ENCODE assay signal across 11 mouse cellular contexts in the genomic region with DNA sequence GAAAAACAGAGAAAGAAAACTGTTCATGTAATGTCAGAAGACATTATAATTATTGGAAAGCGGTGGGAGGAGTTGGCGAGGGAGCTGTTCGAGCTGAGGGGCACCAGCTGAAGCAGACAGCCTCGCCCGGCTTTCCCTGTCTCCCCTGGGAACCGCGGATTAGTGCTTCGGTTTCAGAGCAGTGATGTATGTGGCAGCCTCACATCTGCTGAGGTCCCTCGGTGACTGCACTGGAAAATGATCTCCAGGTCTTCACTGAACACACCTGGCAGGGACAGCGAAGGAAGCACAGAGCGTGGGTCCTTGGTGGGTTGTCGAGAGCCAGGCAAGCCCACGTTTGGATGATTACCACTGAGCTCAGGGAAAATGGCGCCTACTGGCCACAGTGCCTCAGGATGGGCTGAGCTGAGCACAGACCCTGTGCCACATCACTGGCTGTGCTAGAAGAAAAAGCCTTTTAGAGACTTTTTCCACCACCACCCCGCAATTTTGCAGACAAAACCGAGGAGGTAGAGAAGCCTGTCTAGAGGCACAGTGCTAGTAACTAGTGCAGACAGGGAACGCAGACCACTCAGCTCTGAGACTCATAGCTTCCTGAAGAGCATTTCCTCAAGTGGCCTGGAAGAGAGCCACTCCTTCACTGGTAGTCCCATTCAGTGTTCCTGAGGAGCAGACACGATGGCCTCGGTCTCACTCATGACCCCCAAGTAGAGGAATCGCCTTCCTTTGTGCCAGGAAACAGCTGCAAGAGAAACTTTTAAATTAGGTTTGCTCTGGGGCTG. TPM values are rescaled to one million over a fixed set of nuclear protein-coding genes. Genes with fewer than 3 reads are reported as not detected.
DNase-seq lines count a peak whose midpoint lies in the region; ATAC-seq and TF ChIP-seq lines count a peak whose summit lies in the region.
"Had no signal": no experiment of that assay in that cellular context is flagged by ENCODE, and none has a peak within 500 bp of the region (broad histone marks: within the 10 kb centered on the region; RNA-seq: fewer than 3 reads in every experiment).

No protein-coding gene starts in this region.

- no peak overlapping the region for H3K4me2 ChIP-seq in embryonic facial prominence, embryonic 12.5 days (replicated peaks)
- H3K4me2 ChIP-seq in midbrain, embryonic 11.5 days = no peak overlapping the region
- H3K4me2 ChIP-seq in lung, embryonic 14.5 days = peak overlapping the region; percentile 7; the same call in 1 of the 2 replicates
- H3K4me2 ChIP-seq in neural tube, embryonic 14.5 days (ENCODE audit: low read depth, low read length) = no peak overlapping the region
- no peak overlapping the region for H3K4me2 ChIP-seq in forebrain, embryonic 13.5 days
- H3K4me2 ChIP-seq: liver, embryonic 15.5 days had no signal

- H3K27ac ChIP-seq in embryonic facial prominence, embryonic 12.5 days = no peak overlapping the region
- no peak overlapping the region for H3K27ac ChIP-seq in embryonic facial prominence, embryonic 10.5 days (replicated peaks)
- H3K27ac ChIP-seq in midbrain, embryonic 10.5 days (replicated peaks) = no peak overlapping the region
- no peak overlapping the region for H3K27ac ChIP-seq in midbrain, embryonic 11.5 days (ENCODE audit: low read depth, low read length)
- no peak overlapping the region for H3K27ac ChIP-seq in lung, embryonic 14.5 days (ENCODE audit: low read depth)
- peak overlapping the region; percentile 58 for H3K27ac ChIP-seq in neural tube, embryonic 14.5 days (ENCODE audit: low read depth, low read length)
- H3K27ac ChIP-seq in forebrain, embryonic 13.5 days = no peak overlapping the region
- H3K27ac ChIP-seq: heart, adult 2 months; liver, embryonic 15.5 days had no signal

- no peaks in the 10 kb centered on the region for H3K27me3 ChIP-seq in embryonic facial prominence, embryonic 12.5 days
- H3K27me3 ChIP-seq in embryonic facial prominence, embryonic 10.5 days (replicated peaks; ENCODE audit: low read depth, poor library complexity, severe bottlenecking) = no peaks in the 10 kb centered on the region
- no peaks in the 10 kb centered on the region for H3K27me3 ChIP-seq in midbrain, embryonic 10.5 days (ENCODE audit: low read depth, poor library complexity, severe bottlenecking)
- H3K27me3 ChIP-seq in midbrain, embryonic 11.5 days (ENCODE audit: control insufficient read depth, insufficient read depth, low read length) = no peaks in the 10 kb centered on the region
- H3K27me3 ChIP-seq in lung, embryonic 14.5 days (ENCODE audit: insufficient read depth, low read length) = no peaks in the 10 kb centered on the region
- H3K27me3 ChIP-seq in neural tube, embryonic 14.5 days (ENCODE audit: control insufficient read depth, insufficient read depth, low read length) = no peaks in the 10 kb centered on the region
- no peaks in the 10 kb centered on the region for H3K27me3 ChIP-seq in forebrain, embryonic 13.5 days
- H3K27me3 ChIP-seq: liver, embryonic 15.5 days had no signal

- ATAC-seq in embryonic facial prominence, embryonic 12.5 days (ENCODE audit: insufficient number of reproducible peaks, insufficient read depth, low FRiP score, low TSS enrichment) = peak; percentile 50; the same call in 1 of the 2 replicates
- no peak; the same call in 1 of the 2 replicates for ATAC-seq in midbrain, embryonic 11.5 days (ENCODE audit: low FRiP score)
- ATAC-seq in lung, embryonic 14.5 days (ENCODE audit: insufficient read depth) = peak; percentile 62
- peak; percentile 38; the same call in 1 of the 2 replicates for ATAC-seq in neural tube, embryonic 14.5 days (ENCODE audit: low read depth)
- no peak for ATAC-seq in forebrain, embryonic 13.5 days

- no peak for DNase-seq in embryonic facial prominence, embryonic 10.5 days (ENCODE audit: low spot score)
- DNase-seq in midbrain, embryonic 10.5 days (ENCODE audit: low spot score) = peak; percentile 14
- no peak for DNase-seq in midbrain, embryonic 11.5 days (ENCODE audit: low spot score, missing footprints)
- DNase-seq in lung, embryonic 14.5 days = peak; percentile 58
- DNase-seq in B cell, adult 2 months = no peak

- 0 out of 2 replicates have a peak, but pooled peaks cover 7% of the 10 kb centered on the region for H3K4me1 ChIP-seq in embryonic facial prominence, embryonic 12.5 days
- H3K4me1 ChIP-seq in embryonic facial prominence, embryonic 10.5 days = 0 out of 2 replicates have a peak, but pooled peaks cover 3% of the 10 kb centered on the region
- peaks cover 7% of the 10 kb centered on the region for H3K4me1 ChIP-seq in midbrain, embryonic 10.5 days
- no peaks in the 10 kb centered on the region for H3K4me1 ChIP-seq in midbrain, embryonic 11.5 days (ENCODE audit: control insufficient read depth, insufficient read depth, low read length)
- peaks cover 5% of the 10 kb centered on the region; the same call in 1 of the 2 replicates for H3K4me1 ChIP-seq in lung, embryonic 14.5 days (ENCODE audit: insufficient read depth)
- peaks cover 14% of the 10 kb centered on the region for H3K4me1 ChIP-seq in neural tube, embryonic 14.5 days (ENCODE audit: control insufficient read depth, insufficient read depth, low read length)
- no peaks in the 10 kb centered on the region for H3K4me1 ChIP-seq in forebrain, embryonic 13.5 days

- no peak overlapping the region for H3K4me3 ChIP-seq in embryonic facial prominence, embryonic 12.5 days
- H3K4me3 ChIP-seq in embryonic facial prominence, embryonic 10.5 days = no peak overlapping the region
- no peak overlapping the region for H3K4me3 ChIP-seq in midbrain, embryonic 10.5 days
- no peak overlapping the region for H3K4me3 ChIP-seq in midbrain, embryonic 11.5 days (ENCODE audit: low read depth, low read length)
- no peak overlapping the region for H3K4me3 ChIP-seq in lung, embryonic 14.5 days (ENCODE audit: low read depth, low read length)
- no peak overlapping the region for H3K4me3 ChIP-seq in neural tube, embryonic 14.5 days (ENCODE audit: low read depth, low read length)
- no peak overlapping the region for H3K4me3 ChIP-seq in forebrain, embryonic 13.5 days
- H3K4me3 ChIP-seq: heart, adult 2 months; liver, embryonic 15.5 days had no signal

- TF ChIP-seq CTCF in lung, embryonic 14.5 days (IDR thresholded peaks at IDR 0.05; ENCODE audit: low read depth) = no peak

- H3K9me3 ChIP-seq in embryonic facial prominence, embryonic 12.5 days = no peaks in the 10 kb centered on the region
- no peaks in the 10 kb centered on the region for H3K9me3 ChIP-seq in embryonic facial prominence, embryonic 10.5 days
- no peaks in the 10 kb centered on the region for H3K9me3 ChIP-seq in midbrain, embryonic 10.5 days (replicated peaks)
- H3K9me3 ChIP-seq in midbrain, embryonic 11.5 days (ENCODE audit: control insufficient read depth, low read length) = no peaks in the 10 kb centered on the region
- H3K9me3 ChIP-seq in lung, embryonic 14.5 days (ENCODE audit: low read depth, low read length) = no peaks in the 10 kb centered on the region
- no peaks in the 10 kb centered on the region for H3K9me3 ChIP-seq in neural tube, embryonic 14.5 days (ENCODE audit: control insufficient read depth, low read length)
- no peaks in the 10 kb centered on the region for H3K9me3 ChIP-seq in forebrain, embryonic 13.5 days (replicated peaks)
- H3K9me3 ChIP-seq: liver, embryonic 15.5 days had no signal

- WGBS in embryonic facial prominence, embryonic 12.5 days = 66% methylated on average over 20 of the region's 20 CpGs
- 77% methylated on average over 20 of the region's 20 CpGs for WGBS in embryonic facial prominence, embryonic 10.5 days
- 79% methylated on average over 20 of the region's 20 CpGs for WGBS in midbrain, embryonic 10.5 days
- WGBS in midbrain, embryonic 11.5 days = 77% methylated on average over 20 of the region's 20 CpGs
- 60% methylated on average over 20 of the region's 20 CpGs for WGBS in lung, embryonic 14.5 days
- 54% methylated on average over 20 of the region's 20 CpGs for WGBS in neural tube, embryonic 14.5 days
- WGBS in forebrain, embryonic 13.5 days = 75% methylated on average over 20 of the region's 20 CpGs

- peaks cover 8% of the 10 kb centered on the region; the same call in 1 of the 2 replicates for H3K36me3 ChIP-seq in embryonic facial prominence, embryonic 12.5 days
- peaks cover 33% of the 10 kb centered on the region for H3K36me3 ChIP-seq in embryonic facial prominence, embryonic 10.5 days (replicated peaks)
- H3K36me3 ChIP-seq in midbrain, embryonic 10.5 days = peaks cover 14% of the 10 kb centered on the region; the same call in 1 of the 2 replicates
- no peaks in the 10 kb centered on the region for H3K36me3 ChIP-seq in midbrain, embryonic 11.5 days (ENCODE audit: control insufficient read depth, insufficient read depth, low read length)
- peaks cover 8% of the 10 kb centered on the region; the same call in 1 of the 2 replicates for H3K36me3 ChIP-seq in lung, embryonic 14.5 days (ENCODE audit: insufficient read depth)
- peaks cover 4% of the 10 kb centered on the region; the same call in 1 of the 2 replicates for H3K36me3 ChIP-seq in neural tube, embryonic 14.5 days (ENCODE audit: control insufficient read depth, insufficient read depth, low read length)
- H3K36me3 ChIP-seq in forebrain, embryonic 13.5 days (ENCODE audit: poor library complexity, severe bottlenecking) = peaks cover 34% of the 10 kb centered on the region

- no peak overlapping the region for H3K9ac ChIP-seq in embryonic facial prominence, embryonic 12.5 days
- no peak overlapping the region for H3K9ac ChIP-seq in midbrain, embryonic 11.5 days (ENCODE audit: low read length)
- H3K9ac ChIP-seq in lung, embryonic 14.5 days = no peak overlapping the region
- no peak overlapping the region for H3K9ac ChIP-seq in neural tube, embryonic 14.5 days (replicated peaks; ENCODE audit: low read depth, low read length)
- no peak overlapping the region for H3K9ac ChIP-seq in forebrain, embryonic 13.5 days
- H3K9ac ChIP-seq: liver, embryonic 15.5 days had no signal

RNA-seq across cellular contexts. Expression of a gene that starts 18.9 kb away (rescaled TPM):
- 35.8 and 38.8 TPM in 2 replicates for polyA plus RNA-seq in embryonic facial prominence, embryonic 12.5 days (2016; fragmentation: Nextera tagmentation; extraction: Ambion mirVana)
- 51.5 and 56.1 TPM in 2 replicates for polyA plus RNA-seq in embryonic facial prominence, embryonic 10.5 days (2016; fragmentation: Nextera tagmentation; extraction: Ambion mirVana)
- polyA plus RNA-seq in midbrain, embryonic 10.5 days (2016; fragmentation: Nextera tagmentation; extraction: Ambion mirVana) = 49.9 and 51.0 TPM in 2 replicates
- polyA plus RNA-seq in midbrain, embryonic 11.5 days (2014; fragmentation: Nextera tagmentation; extraction: Ambion mirVana) = 52.9 and 54.3 TPM in 2 replicates
- 55.2 and 57.5 TPM in 2 replicates for polyA plus RNA-seq in lung, embryonic 14.5 days (2014; fragmentation: Nextera tagmentation; extraction: Ambion mirVana)
- 22.5 and 23.2 TPM in 2 replicates for polyA plus RNA-seq in neural tube, embryonic 14.5 days (2014; fragmentation: Nextera tagmentation; extraction: Ambion mirVana)
- polyA plus RNA-seq in forebrain, embryonic 13.5 days (2015; fragmentation: Nextera tagmentation; extraction: Ambion mirVana) = 23.7 and 27.6 TPM in 2 replicates

RNA-seq across cellular contexts. Expression of a gene that starts 34.6 kb away (rescaled TPM):
- 47.1 and 50.5 TPM in 2 replicates for polyA plus RNA-seq in embryonic facial prominence, embryonic 12.5 days (2016; fragmentation: Nextera tagmentation; extraction: Ambion mirVana)
- polyA plus RNA-seq in embryonic facial prominence, embryonic 10.5 days (2016; fragmentation: Nextera tagmentation; extraction: Ambion mirVana) = 39.5 and 40.6 TPM in 2 replicates
- 37.8 and 42.6 TPM in 2 replicates for polyA plus RNA-seq in midbrain, embryonic 10.5 days (2016; fragmentation: Nextera tagmentation; extraction: Ambion mirVana)
- polyA plus RNA-seq in midbrain, embryonic 11.5 days (2014; fragmentation: Nextera tagmentation; extraction: Ambion mirVana) = 36.0 and 40.2 TPM in 2 replicates
- 53.2 and 55.1 TPM in 2 replicates for polyA plus RNA-seq in lung, embryonic 14.5 days (2014; fragmentation: Nextera tagmentation; extraction: Ambion mirVana)
- 68.3 and 70.5 TPM in 2 replicates for polyA plus RNA-seq in neural tube, embryonic 14.5 days (2014; fragmentation: Nextera tagmentation; extraction: Ambion mirVana)
- polyA plus RNA-seq in forebrain, embryonic 13.5 days (2015; fragmentation: Nextera tagmentation; extraction: Ambion mirVana) = 45.8 and 51.1 TPM in 2 replicates

RNA-seq across cellular contexts. Expression of a gene that starts 41.8 kb away (rescaled TPM):
- not detected in 2 replicates for polyA plus RNA-seq in embryonic facial prominence, embryonic 12.5 days (2016; fragmentation: Nextera tagmentation; extraction: Ambion mirVana)
- not detected in 2 replicates for polyA plus RNA-seq in embryonic facial prominence, embryonic 10.5 days (2016; fragmentation: Nextera tagmentation; extraction: Ambion mirVana)
- polyA plus RNA-seq in midbrain, embryonic 10.5 days (2016; fragmentation: Nextera tagmentation; extraction: Ambion mirVana) = not detected in 2 replicates
- not detected in 2 replicates for polyA plus RNA-seq in midbrain, embryonic 11.5 days (2014; fragmentation: Nextera tagmentation; extraction: Ambion mirVana)
- not detected in 2 replicates for polyA plus RNA-seq in lung, embryonic 14.5 days (2014; fragmentation: Nextera tagmentation; extraction: Ambion mirVana)
- polyA plus RNA-seq in neural tube, embryonic 14.5 days (2014; fragmentation: Nextera tagmentation; extraction: Ambion mirVana) = not detected in 2 replicates
- polyA plus RNA-seq in forebrain, embryonic 13.5 days (2015; fragmentation: Nextera tagmentation; extraction: Ambion mirVana) = not detected in 2 replicates
- polyA plus RNA-seq: C2C12; heart, adult 2 months; liver, embryonic 15.5 days had no signal

Comparison
In these comparisons a context has a peak if more than half of its experiments do, and no peak if none do; other contexts are left out.
1. DNase-seq: peak in midbrain, embryonic 10.5 days (single experiment) and lung, embryonic 14.5 days (single experiment); none in embryonic facial prominence, embryonic 10.5 days (single experiment), midbrain, embryonic 11.5 days (single experiment) and B cell, adult 2 months (0 of 2).
2. ATAC-seq: peak in embryonic facial prominence, embryonic 12.5 days (single experiment), lung, embryonic 14.5 days (single experiment) and neural tube, embryonic 14.5 days (single experiment); none in midbrain, embryonic 11.5 days (single experiment) and forebrain, embryonic 13.5 days (single experiment).